29 mouse cellular contexts compared by ENCODE assay signal in the genomic region with DNA sequence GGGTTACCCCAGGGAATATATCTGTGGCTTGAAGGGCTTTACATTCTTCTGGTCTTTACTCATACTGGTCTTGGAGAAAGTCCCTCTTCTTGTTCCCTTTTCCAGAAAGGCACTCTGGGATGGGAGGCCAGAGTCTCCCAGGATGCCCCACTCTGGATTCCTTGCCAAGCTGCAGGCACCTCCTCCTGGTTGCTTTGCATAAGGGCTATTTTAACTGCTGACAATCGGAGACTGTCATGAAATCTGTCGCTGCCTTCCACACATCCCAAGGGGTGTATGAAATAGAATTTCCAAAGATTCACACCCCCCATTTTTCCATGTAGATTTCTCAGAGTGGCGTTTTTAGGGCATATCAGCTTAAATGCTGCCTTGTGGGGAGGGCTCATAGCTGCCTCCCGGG.
DNase-seq lines count a peak whose midpoint lies in the region; ATAC-seq and TF ChIP-seq lines count a peak whose summit lies in the region.
"Had no signal": no experiment of that assay in that cellular context is flagged by ENCODE, and none has a peak within 500 bp of the region (broad histone marks: within the 10 kb centered on the region; RNA-seq: fewer than 3 reads in every experiment).

No protein-coding gene starts in this region.

- TF ChIP-seq CTCF in layer of hippocampus, adult 2 months (conservative IDR thresholded peaks at IDR 0.05) = no peak
- TF ChIP-seq CTCF in cortical plate, adult 2 months (IDR thresholded peaks at IDR 0.05; ENCODE audit: extremely low read depth, insufficient read depth, low read length) = no peak

- ATAC-seq in megakaryocyte progenitor cell, adult 5-6 weeks (replicated peaks; ENCODE audit: poor library complexity) = no peak
- ATAC-seq: CD4-positive, CD25-positive, alpha-beta regulatory T cell, adult 4 months; forebrain, embryonic 13.5 days; liver, embryonic 12.5 days; liver, postnatal 0 days had no signal

- TF ChIP-seq POLR2A in cortical plate, adult 2 months (IDR thresholded peaks at IDR 0.05; ENCODE audit: extremely low read depth, insufficient read depth, low read length) = no peak

- no peak overlapping the region for H3K4me3 ChIP-seq in layer of hippocampus, adult 2 months
- H3K4me3 ChIP-seq in cortical plate, adult 2 months (ENCODE audit: insufficient read depth, low read length) = no peak overlapping the region
- H3K4me3 ChIP-seq: embryonic facial prominence, embryonic 10.5 days; embryonic facial prominence, embryonic 15.5 days; forebrain, embryonic 13.5 days; heart, embryonic 13.5 days; hindbrain, embryonic 15.5 days; liver, embryonic 12.5 days; megakaryocyte, embryonic 14.5 days; midbrain, embryonic 12.5 days; myocyte; neural tube, embryonic 12.5 days had no signal

- H3K27ac ChIP-seq in layer of hippocampus, adult 2 months = peak overlapping the region; percentile 80
- H3K27ac ChIP-seq in cortical plate, adult 2 months (ENCODE audit: insufficient read depth, low read length) = peak overlapping the region; percentile 65
- H3K27ac ChIP-seq: embryonic facial prominence, embryonic 10.5 days; embryonic facial prominence, embryonic 15.5 days; forebrain, embryonic 13.5 days; heart, embryonic 13.5 days; hindbrain, embryonic 15.5 days; liver, embryonic 12.5 days; midbrain, embryonic 12.5 days; neural tube, embryonic 12.5 days had no signal

- no peak for DNase-seq in layer of hippocampus, adult 2 months (ENCODE audit: low spot score in 2 of 2)
- DNase-seq in layer of hippocampus, adult 11-12 months (ENCODE audit: low spot score) = no peak
- peak; percentile 9 for DNase-seq in NIH3T3 (ENCODE audit: low read depth)
- peak; percentile 50 for DNase-seq in right cerebral cortex, postnatal 25 days
- no peak for DNase-seq in spleen, adult 18-20 months
- DNase-seq: adrenal gland, adult 2 months; adrenal gland, postnatal 36 days; cerebellum, adult 2 months; gastrocnemius, postnatal 10 days; heart, postnatal 10 days; kidney, adult 18-20 months; kidney, postnatal 4 days; liver, postnatal 0 days; lung, postnatal 36 days; thymus, adult 2 months; thymus, postnatal 36 days had no signal

- peaks cover 12% of the 10 kb centered on the region for H3K4me1 ChIP-seq in cortical plate, adult 2 months (ENCODE audit: control insufficient read depth, insufficient read depth, low read length)
- H3K4me1 ChIP-seq: embryonic facial prominence, embryonic 15.5 days; heart, embryonic 13.5 days; liver, embryonic 12.5 days; megakaryocyte, embryonic 14.5 days had no signal

Comparison
In these comparisons a context has a peak if more than half of its experiments do, and no peak if none do; other contexts are left out.
1. DNase-seq: peak in NIH3T3 (single experiment) and right cerebral cortex, postnatal 25 days (single experiment); none in layer of hippocampus, adult 2 months (0 of 2), layer of hippocampus, adult 11-12 months (single experiment) and spleen, adult 18-20 months (0 of 2).